Comparison of ENCODE assay signal across 23 mouse cellular contexts in the genomic region with DNA sequence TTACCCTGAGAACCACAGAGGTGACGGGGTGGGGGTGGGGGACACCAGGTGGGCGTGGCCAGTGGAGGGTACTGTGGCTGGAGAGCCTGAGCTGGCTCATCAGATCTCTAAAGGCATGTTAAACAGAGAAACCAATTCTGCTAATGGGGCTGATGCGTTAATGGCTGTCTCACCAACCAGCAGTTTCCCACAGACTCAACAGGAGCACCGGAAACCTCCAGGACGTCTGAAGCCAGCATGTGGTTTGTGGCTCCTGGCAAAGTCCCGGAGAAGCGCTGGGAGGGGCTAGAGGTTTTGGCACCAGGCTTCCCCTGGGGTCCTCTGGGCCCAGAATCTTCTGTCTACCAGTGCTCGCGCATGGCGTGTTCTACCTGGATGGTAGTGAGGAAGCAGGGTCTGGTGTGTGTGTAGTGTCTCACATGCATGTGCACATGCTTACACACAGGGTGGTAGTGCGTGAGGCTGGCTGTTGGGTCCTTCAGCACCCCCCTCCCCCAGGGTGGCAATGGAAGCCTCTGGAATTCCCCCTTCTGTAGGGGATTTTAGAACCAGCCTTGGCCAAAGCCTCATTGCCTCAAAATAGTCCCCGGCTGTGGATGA. TPM values are rescaled to one million over a fixed set of nuclear protein-coding genes. Genes with fewer than 3 reads are reported as not detected.
A peak's percentile ranks its signal among the peaks of the same experiment; 100 is the strongest.
DNase-seq lines count a peak whose midpoint lies in the region; ATAC-seq and TF ChIP-seq lines count a peak whose summit lies in the region.
"Had no signal": no experiment of that assay in that cellular context is flagged by ENCODE, and none has a peak within 500 bp of the region (broad histone marks: within the 10 kb centered on the region; RNA-seq: fewer than 3 reads in every experiment).

No protein-coding gene starts in this region.

- no peak for DNase-seq in spleen, adult 2 months (ENCODE audit: low read depth in 1 of 2, low spot score in 2 of 2)
- DNase-seq in spleen, postnatal 14 days (ENCODE audit: low spot score in 2 of 2) = no peak
- peak; percentile 68 for DNase-seq in embryonic facial prominence, embryonic 14.5 days (ENCODE audit: low spot score)
- no peak for DNase-seq in lung, postnatal 14 days
- DNase-seq in cerebellum, postnatal 36 days = no peak
- no peak for DNase-seq in cerebellum, postnatal 10 days
- DNase-seq: adrenal gland, postnatal 10 days; cerebellum, adult 9-11 months; gastrocnemius, postnatal 14 days; heart, adult 2 months; layer of hippocampus, postnatal 36 days; lung, embryonic 14.5 days; lung, postnatal 4 days; right cerebral cortex, postnatal 25 days; thymus, postnatal 36 days had no signal

- no peak overlapping the region for H3K4me3 ChIP-seq in spleen, adult 2 months (ENCODE audit: extremely low read depth, insufficient read depth, insufficient read length)
- H3K4me3 ChIP-seq in E14TG2a.4 (replicated peaks; ENCODE audit: low read length) = peak overlapping the region; percentile 75
- no peak overlapping the region for H3K4me3 ChIP-seq in embryonic facial prominence, embryonic 14.5 days (ENCODE audit: low read depth, low read length)
- H3K4me3 ChIP-seq: heart, adult 2 months; liver, embryonic 12.5 days; midbrain, embryonic 10.5 days had no signal

- no peaks in the 10 kb centered on the region for H3K27me3 ChIP-seq in spleen, adult 2 months (ENCODE audit: control insufficient read depth, insufficient read depth, low read length)
- peaks cover 7% of the 10 kb centered on the region for H3K27me3 ChIP-seq in E14TG2a.4 (ENCODE audit: insufficient read depth, low read length)
- H3K27me3 ChIP-seq in embryonic facial prominence, embryonic 14.5 days (replicated peaks; ENCODE audit: control insufficient read depth, insufficient read depth, low read length) = no peaks in the 10 kb centered on the region

- H3K36me3 ChIP-seq in spleen, adult 2 months (ENCODE audit: control insufficient read depth, insufficient read depth, low read length) = no peaks in the 10 kb centered on the region
- no peaks in the 10 kb centered on the region for H3K36me3 ChIP-seq in E14TG2a.4 (ENCODE audit: insufficient read depth, low read length)
- no peaks in the 10 kb centered on the region for H3K36me3 ChIP-seq in embryonic facial prominence, embryonic 14.5 days (ENCODE audit: control insufficient read depth, insufficient read depth, low read length)
- H3K36me3 ChIP-seq: liver, embryonic 12.5 days; midbrain, embryonic 10.5 days had no signal

- TF ChIP-seq POLR2A in spleen, adult 2 months (IDR thresholded peaks at IDR 0.05; ENCODE audit: low read depth, low read length) = no peak

- H3K9ac ChIP-seq in embryonic facial prominence, embryonic 14.5 days (ENCODE audit: low read depth, low read length) = no peak overlapping the region
- H3K9ac ChIP-seq: liver, embryonic 12.5 days; lung, embryonic 14.5 days had no signal

- peak overlapping the region; percentile 19; the same call in 1 of the 2 replicates for H3K27ac ChIP-seq in spleen, adult 2 months (ENCODE audit: insufficient read depth, low read length)
- no peak overlapping the region for H3K27ac ChIP-seq in embryonic facial prominence, embryonic 14.5 days (replicated peaks; ENCODE audit: low read depth, low read length)
- H3K27ac ChIP-seq: heart, adult 2 months; kidney, postnatal 0 days; liver, embryonic 12.5 days had no signal

- no peaks in the 10 kb centered on the region for H3K9me3 ChIP-seq in E14TG2a.4 (ENCODE audit: low read length)
- H3K9me3 ChIP-seq in embryonic facial prominence, embryonic 14.5 days (ENCODE audit: control insufficient read depth, low read length) = no peaks in the 10 kb centered on the region
- H3K9me3 ChIP-seq: midbrain, embryonic 10.5 days had no signal

- peaks cover 2% of the 10 kb centered on the region; the same call in 1 of the 2 replicates for H3K4me1 ChIP-seq in spleen, adult 2 months (ENCODE audit: control insufficient read depth, insufficient read depth, insufficient read length)
- H3K4me1 ChIP-seq in E14TG2a.4 (replicated peaks; ENCODE audit: low read depth, low read length) = peaks cover 51% of the 10 kb centered on the region
- peaks cover 14% of the 10 kb centered on the region for H3K4me1 ChIP-seq in embryonic facial prominence, embryonic 14.5 days (ENCODE audit: control insufficient read depth, insufficient read depth, low read length)

- TF ChIP-seq CTCF in spleen, adult 2 months (IDR thresholded peaks at IDR 0.05; ENCODE audit: extremely low read depth, insufficient read depth, insufficient read length, insufficient replicate concordance) = no peak
- no peak for TF ChIP-seq CTCF in E14TG2a.4 (conservative IDR thresholded peaks at IDR 0.05; ENCODE audit: low read length)

- WGBS in spleen, adult 2 months = 37% methylated on average over 12 of the region's 12 CpGs
- 49% methylated on average over 12 of the region's 12 CpGs for WGBS in embryonic facial prominence, embryonic 14.5 days

- no peak overlapping the region for H3K4me2 ChIP-seq in embryonic facial prominence, embryonic 14.5 days (ENCODE audit: low read depth, low read length)
- H3K4me2 ChIP-seq: liver, embryonic 12.5 days; lung, embryonic 14.5 days had no signal

- no peak for ATAC-seq in embryonic facial prominence, embryonic 14.5 days (ENCODE audit: low read depth)
- ATAC-seq in megakaryocyte progenitor cell, adult 5-6 weeks (replicated peaks; ENCODE audit: poor library complexity) = peak; percentile 13; the same call in 1 of the 2 replicates
- ATAC-seq: activated CD4-positive, CD25-positive, alpha-beta regulatory T cell, adult 4 months; forebrain, embryonic 14.5 days; liver, embryonic 12.5 days had no signal

RNA-seq across cellular contexts. Expression of a gene that starts 12.2 kb away (rescaled TPM):
- 0.62 and 0.71 TPM in 2 replicates for polyA plus RNA-seq in spleen, adult 2 months (2012; rRNA removed)
- polyA plus RNA-seq in embryonic facial prominence, embryonic 14.5 days (2014; fragmentation: Nextera tagmentation; extraction: Ambion mirVana) = 0.59 and 1.1 TPM in 2 replicates
- not detected in 2 replicates for total RNA-seq in megakaryocyte progenitor cell, adult 5-6 weeks (2015)
- total RNA-seq in megakaryocyte progenitor cell, adult 5-6 weeks (2017) = not detected in 2 replicates
- polyA plus RNA-seq: activated CD4-positive, CD25-positive, alpha-beta regulatory T cell, adult 4 months; intestine, embryonic 14.5 days; lung, embryonic 14.5 days; midbrain, embryonic 10.5 days had no signal

RNA-seq across cellular contexts. Expression of a gene that starts 24.5 kb away (rescaled TPM):
- 86.6 and 121 TPM in 2 replicates for polyA plus RNA-seq in spleen, adult 2 months (2012; rRNA removed)
- polyA plus RNA-seq in embryonic facial prominence, embryonic 14.5 days (2014; fragmentation: Nextera tagmentation; extraction: Ambion mirVana) = 15.1 and 16.0 TPM in 2 replicates
- total RNA-seq in megakaryocyte progenitor cell, adult 5-6 weeks (2015) = 12.1 and 13.0 TPM in 2 replicates
- total RNA-seq in megakaryocyte progenitor cell, adult 5-6 weeks (2017) = 21.4 and 21.8 TPM in 2 replicates

RNA-seq across cellular contexts. Expression of a gene that starts 46.1 kb away (rescaled TPM):
- polyA plus RNA-seq in spleen, adult 2 months (2012; rRNA removed) = 49.1 and 73.4 TPM in 2 replicates
- polyA plus RNA-seq in embryonic facial prominence, embryonic 14.5 days (2014; fragmentation: Nextera tagmentation; extraction: Ambion mirVana) = 343 and 350 TPM in 2 replicates
- total RNA-seq in megakaryocyte progenitor cell, adult 5-6 weeks (2015) = 134 and 138 TPM in 2 replicates
- total RNA-seq in megakaryocyte progenitor cell, adult 5-6 weeks (2017) = 154 and 170 TPM in 2 replicates
